Mouse (Mus musculus): ENCODE results near the gene Satb2. TPM values are rescaled to one million over a fixed set of nuclear protein-coding genes. Genes with fewer than 3 reads are reported as not detected.
A peak's percentile ranks its signal among the peaks of the same experiment; 100 is the strongest.

Gene Satb2
- polyA plus RNA-seq, 1 experiment from 2014 or later = 5.1 TPM

DNA sequence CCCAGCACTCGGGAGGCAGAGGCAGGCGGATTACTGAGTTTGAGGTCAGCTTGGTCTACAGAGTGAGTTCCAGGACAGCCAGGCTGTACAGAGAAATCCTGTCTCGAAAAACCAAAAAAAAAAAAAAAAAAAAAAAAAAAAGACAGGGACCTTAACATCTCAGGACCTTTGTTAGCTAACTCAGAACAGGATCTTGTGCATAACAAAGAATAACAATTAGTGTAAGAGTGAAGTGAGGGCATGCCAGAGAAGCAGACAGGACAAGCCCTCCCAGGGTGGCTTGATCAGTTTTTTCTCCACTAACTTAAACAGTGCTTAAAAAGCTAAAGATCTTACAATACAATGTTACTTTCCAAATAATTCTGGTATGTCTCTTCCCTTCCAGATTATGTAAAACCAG lies 40.0 kb downstream of the Satb2 start:
- ChIA-PET POLR2A (interaction anchor here (0.6 kb wide), 1 partner anchor 54 kb away, joined by 3 read pairs; no protein-coding TSS in a partner anchor), CTCF (interaction anchor here (1.4 kb wide), 2 partner anchors 10 to 130 kb away, joined by 3 to 5 read pairs; no protein-coding TSS in a partner anchor)
- in situ Hi-C loops (cut with MboI; ENCODE audit: low pct_unique_long_range_greater_than_20kb) = no loop called here
- TF ChIP-seq CTCF (IDR thresholded peaks at IDR 0.05) = no peak
- H3K27me3 ChIP-seq = no peaks in the 10 kb centered on the region
- ATAC-seq (no peak), DNase-seq (ENCODE audit: low read depth, low spot score) (no peak)

DNA sequence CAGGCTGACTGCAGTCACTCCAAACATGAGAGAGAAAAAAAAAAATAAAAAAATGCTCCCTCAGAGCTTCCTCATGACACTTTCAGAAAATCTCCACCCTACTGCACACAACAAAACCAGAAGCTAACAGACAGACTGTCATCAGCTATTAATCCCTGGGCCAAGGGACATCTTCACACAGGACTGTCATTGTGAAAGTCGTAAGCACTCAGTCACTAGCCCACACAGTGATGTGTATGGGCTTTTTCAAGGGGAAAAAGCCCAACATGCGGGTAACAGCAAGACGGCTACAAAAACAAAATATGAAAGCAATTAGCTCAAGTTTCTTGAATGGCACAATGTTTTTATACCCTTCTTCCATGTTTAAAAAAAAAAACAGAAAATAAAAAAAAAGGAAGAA lies 41.9 kb downstream of the Satb2 start:
- ChIA-PET POLR2A (interaction anchor here (0.6 kb wide), 1 partner anchor 92 kb away, joined by 3 read pairs; no protein-coding TSS in a partner anchor), CTCF (interaction anchor here (1.7 kb wide), 1 partner anchor 103 kb away, joined by 4 read pairs; no protein-coding TSS in a partner anchor)
- ATAC-seq = no peak
- in situ Hi-C loops (cut with MboI; ENCODE audit: low pct_unique_long_range_greater_than_20kb) = no loop called here
- no peaks in the 10 kb centered on the region for H3K27me3 ChIP-seq
- no peak for TF ChIP-seq CTCF (IDR thresholded peaks at IDR 0.05)
- DNase-seq (ENCODE audit: low read depth, low spot score) = no peak

DNA sequence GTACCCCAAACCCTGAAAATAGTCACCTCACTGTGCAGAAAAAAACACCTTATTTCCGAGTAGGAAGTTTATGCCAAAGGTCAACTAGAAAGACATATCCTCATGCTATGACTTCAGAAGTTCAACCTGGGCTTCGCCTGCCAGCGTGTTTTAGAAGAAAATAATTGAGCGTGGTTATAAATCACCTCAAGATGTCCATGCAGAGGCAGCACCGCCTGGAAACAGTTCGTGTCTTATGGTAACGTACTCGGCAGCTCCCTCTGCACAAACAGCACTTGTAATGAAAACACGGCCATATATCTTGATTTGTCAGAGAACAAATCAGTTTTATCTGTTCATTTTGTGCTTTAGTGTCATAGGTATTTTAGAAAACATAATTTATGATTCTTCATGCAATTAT lies 44.6 kb downstream of the Satb2 start:
- in situ Hi-C loops (cut with MboI; ENCODE audit: low pct_unique_long_range_greater_than_20kb) = no loop called here
- POLR2A ChIA-PET = interaction anchor here (0.9 kb wide), 1 partner anchor 12 kb away, joined by 3 read pairs; no protein-coding TSS in a partner anchor
- ATAC-seq (no peak), DNase-seq (ENCODE audit: low read depth, low spot score) (no peak)
- no peaks in the 10 kb centered on the region for H3K27me3 ChIP-seq
- no peak for TF ChIP-seq CTCF (IDR thresholded peaks at IDR 0.05)
- CTCF ChIA-PET = no interaction called here

GRCm38 (mm10) chr1:56930096-56930495 lies 48.4 kb downstream of the Satb2 start:
- no peak for TF ChIP-seq CTCF (IDR thresholded peaks at IDR 0.05)
- ChIA-PET CTCF (no interaction called here), POLR2A (no interaction called here)
- no peak for ATAC-seq
- DNase-seq (ENCODE audit: low read depth, low spot score) = no peak
- in situ Hi-C loops (cut with MboI; ENCODE audit: low pct_unique_long_range_greater_than_20kb) = no loop called here
- H3K27me3 ChIP-seq = no peaks in the 10 kb centered on the region

- TF ChIP-seq CTCF (IDR thresholded peaks at IDR 0.05) = no peak
- in situ Hi-C loops (cut with MboI; ENCODE audit: low pct_unique_long_range_greater_than_20kb) = no loop called here
- no peak for ATAC-seq
- POLR2A ChIA-PET = no interaction called here
- H3K27me3 ChIP-seq = no peaks in the 10 kb centered on the region
- DNase-seq (ENCODE audit: low read depth, low spot score) = no peak
- CTCF ChIA-PET = interaction anchor here (1.8 kb wide), 1 partner anchor 9 kb away, joined by 5 read pairs; no protein-coding TSS in a partner anchor
Measured at GRCm38 (mm10) chr1:56928731-56929130, 49.7 kb downstream of the Satb2 start.

- no peak for ATAC-seq
- TF ChIP-seq CTCF (IDR thresholded peaks at IDR 0.05) = no peak
- no peak for DNase-seq (ENCODE audit: low read depth, low spot score)
- ChIA-PET POLR2A (no interaction called here), CTCF (no interaction called here)
- in situ Hi-C loops (cut with MboI; ENCODE audit: low pct_unique_long_range_greater_than_20kb) = no loop called here
- no peaks in the 10 kb centered on the region for H3K27me3 ChIP-seq
Measured at GRCm38 (mm10) chr1:56920472-56920871, 58.0 kb downstream of the Satb2 start.

GRCm38 (mm10) chr1:56914279-56914678 lies 64.2 kb downstream of the Satb2 start:
- POLR2A ChIA-PET = no interaction called here
- ATAC-seq = no peak
- in situ Hi-C loops (cut with MboI; ENCODE audit: low pct_unique_long_range_greater_than_20kb) = no loop called here
- no peak for DNase-seq (ENCODE audit: low read depth, low spot score)
- no peak for TF ChIP-seq CTCF (IDR thresholded peaks at IDR 0.05)
- CTCF ChIA-PET = interaction anchor here (1.6 kb wide), 1 partner anchor 17 kb away, joined by 4 read pairs; no protein-coding TSS in a partner anchor
- no peaks in the 10 kb centered on the region for H3K27me3 ChIP-seq

DNA sequence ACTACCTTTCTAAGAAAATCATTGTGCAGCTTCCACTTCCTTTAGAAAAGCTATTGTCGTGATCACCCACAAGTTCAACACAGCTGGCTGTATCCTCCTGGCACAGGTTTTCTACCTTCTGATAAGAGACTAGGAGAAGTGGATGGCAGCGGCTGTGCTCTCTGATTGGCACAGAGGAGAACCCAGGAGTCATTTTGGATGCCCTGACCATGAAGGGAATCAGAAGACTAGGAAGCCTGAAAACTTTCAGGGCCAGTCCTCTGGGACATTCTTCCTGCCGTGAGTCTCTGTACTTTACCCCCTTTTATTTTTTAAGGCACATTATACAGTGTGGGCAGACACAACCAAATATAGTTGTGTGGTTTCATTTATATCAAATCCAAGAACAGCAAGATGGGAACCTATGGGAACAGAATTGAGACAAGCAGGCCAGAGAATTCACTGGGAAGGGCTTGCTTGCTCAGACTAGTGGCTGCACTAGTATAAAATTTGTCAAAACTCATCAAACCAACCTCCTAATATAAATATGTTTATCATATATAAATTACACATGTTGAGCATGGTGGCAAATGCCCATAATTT lies 77.7 kb downstream of the Satb2 start:
- TF ChIP-seq CTCF (IDR thresholded peaks at IDR 0.05) = no peak
- ChIA-PET CTCF (no interaction called here), POLR2A (no interaction called here)
- DNase-seq (ENCODE audit: low read depth, low spot score) = no peak
- in situ Hi-C loops (cut with MboI; ENCODE audit: low pct_unique_long_range_greater_than_20kb) = no loop called here
- no peak for ATAC-seq
- H3K27me3 ChIP-seq = no peaks in the 10 kb centered on the region

GRCm38 (mm10) chr1:56900187-56900586 lies 78.3 kb downstream of the Satb2 start:
- CTCF ChIA-PET = interaction anchor here (1.9 kb wide), 1 partner anchor 8 kb away, joined by 6 read pairs; no protein-coding TSS in a partner anchor
- DNase-seq (ENCODE audit: low read depth, low spot score) (no peak), ATAC-seq (no peak)
- in situ Hi-C loops (cut with MboI; ENCODE audit: low pct_unique_long_range_greater_than_20kb) = no loop called here
- no peaks in the 10 kb centered on the region for H3K27me3 ChIP-seq
- POLR2A ChIA-PET = no interaction called here
- TF ChIP-seq CTCF (IDR thresholded peaks at IDR 0.05) = no peak

GRCm38 (mm10) chr1:56898606-56899396 lies 79.6 kb downstream of the Satb2 start:
- ATAC-seq (peak; percentile 94), DNase-seq (ENCODE audit: low read depth, low spot score) (no peak)
- no peaks in the 10 kb centered on the region for H3K27me3 ChIP-seq
- TF ChIP-seq CTCF (IDR thresholded peaks at IDR 0.05) = peak; percentile 48
- ChIA-PET CTCF (interaction anchor here (0.6 to 1.9 kb wide), 3 partner anchors 10 to 25 kb away, joined by 3 to 6 read pairs (median 3); no protein-coding TSS in a partner anchor), POLR2A (no interaction called here)
- in situ Hi-C loops (cut with MboI; ENCODE audit: low pct_unique_long_range_greater_than_20kb) = no loop called here

Measured in Patski (cell line).